Mouse (Mus musculus): Measurements from ENCODE around the gene Fam102b. TPM values are rescaled to one million over a fixed set of nuclear protein-coding genes. Genes with fewer than 3 reads are reported as not detected.

Gene Fam102b
- 8.6 to 10.3 TPM (median 9.0 TPM) in 4 replicates for total RNA-seq (2023)

GRCm38 (mm10) chr3:109027515-109027987 is at the start of gene Fam102b:
Fam102b (minus strand) TSS chr3:109027607.

GRCm38 (mm10) chr3:108940001-108940633 is 87.3 kb downstream of the Fam102b start, which contains the start of gene Gm9857:
Gm9857 (minus strand) TSS chr3:108940445.

GRCm38 (mm10) chr3:108939573-108939972 is 87.8 kb downstream of the Fam102b start, which contains the start of gene Henmt1:
Henmt1 (plus strand) TSS chr3:108939873.

Other genes starting within 250 kb of the Fam102b start
- 67.4 to 78.1 TPM (median 72.6 TPM) in 4 replicates for gene Stxbp3, start 187.1 kb downstream of the Fam102b start, total RNA-seq (2023)
- 0.89 to 2.0 TPM (median 1.1 TPM) in 4 replicates for gene Fndc7, start 137.6 kb downstream of the Fam102b start, total RNA-seq (2023)
- 246 to 258 TPM (median 247 TPM) in 4 replicates for gene Prpf38b, start 115.9 kb downstream of the Fam102b start, total RNA-seq (2023)
- gene Henmt1, start 87.7 kb downstream of the Fam102b start, total RNA-seq (2023) = 0.52 TPM in 1 of 4 replicates, not detected in the others
- gene Gm9857, start 87.2 kb downstream of the Fam102b start, total RNA-seq (2023) = not detected in 4 replicates
- gene Slc25a54, start 52.9 kb upstream of the Fam102b start, total RNA-seq (2023) = not detected in 4 replicates
- gene Slc25a24, start 95.5 kb upstream of the Fam102b start, total RNA-seq (2023) = 2.6 to 5.3 TPM (median 3.5 TPM) in 4 replicates

All from B cell, adult 62 days (primary cell).